Mouse (Mus musculus): ENCODE data around the gene Igsf8.

DNA sequence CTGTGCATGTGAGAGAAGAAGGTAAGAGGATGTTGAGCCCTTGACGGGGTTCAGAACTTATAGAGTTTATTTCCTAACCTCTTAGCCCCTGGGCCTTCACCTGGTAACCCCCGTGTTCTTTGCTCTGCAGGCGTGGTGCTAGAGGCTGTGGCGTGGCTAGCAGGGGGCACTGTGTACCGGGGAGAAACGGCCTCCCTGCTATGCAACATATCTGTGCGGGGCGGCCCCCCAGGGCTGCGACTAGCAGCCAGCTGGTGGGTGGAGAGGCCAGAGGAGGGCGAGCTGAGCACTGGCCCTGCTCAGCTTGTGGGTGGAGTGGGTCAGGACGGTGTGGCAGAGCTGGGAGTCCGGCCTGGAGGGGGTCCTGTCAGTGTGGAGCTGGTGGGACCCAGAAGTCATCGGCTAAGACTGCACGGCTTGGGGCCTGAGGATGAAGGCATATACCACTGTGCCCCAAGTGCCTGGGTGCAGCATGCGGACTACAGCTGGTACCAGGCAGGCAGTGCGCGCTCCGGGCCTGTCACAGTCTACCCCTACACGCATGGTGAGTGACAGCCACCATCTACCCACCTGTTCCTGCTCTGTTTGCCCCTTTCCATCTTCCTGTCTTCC lies 57.1 kb downstream of the Igsf8 start:
- no peak for TF ChIP-seq POLR2A (IDR thresholded peaks at IDR 0.05; ENCODE audit: low read depth, low read length)
- TF ChIP-seq CTCF (IDR thresholded peaks at IDR 0.05; ENCODE audit: extremely low read depth, insufficient read length, insufficient replicate concordance, low read depth, low read length), result no peak
